Mouse (Mus musculus): ENCODE results near the gene Hist1h2bk. TPM values are rescaled to one million over a fixed set of nuclear protein-coding genes. Genes with fewer than 3 reads are reported as not detected.

The Hist1h2bk gene
- total RNA-seq (2021) = 10 to 100 TPM; 67.8 to 68.6 TPM
- long read RNA-seq, experiment 1 = 0 reads
- long read RNA-seq, experiment 2 = 0 reads

- peak; percentile 72 to 82 for DNase-seq
Observed at GRCm38 (mm10) chr13:22035267-22036148, at the start of gene Hist1h2bk, which contains the start of gene Hist1h2ah. Hist1h2bk (plus strand) TSS chr13:22035870. Hist1h2ah (minus strand) TSS chr13:22035568.

GRCm38 (mm10) chr13:21992550-21992949 lies 43.1 kb upstream of the Hist1h2bk start:
- DNase-seq = no peak

GRCm38 (mm10) chr13:21993957-21994738 lies 41.5 kb upstream of the Hist1h2bk start:
- peak in 1 of 2 experiments; percentile 24 for DNase-seq

- DNase-seq = no peak
Observed at GRCm38 (mm10) chr13:21994896-21995295, 40.8 kb upstream of the Hist1h2bk start.

- no peak for DNase-seq
Observed at GRCm38 (mm10) chr13:21995331-21995914, 40.2 kb upstream of the Hist1h2bk start.

GRCm38 (mm10) chr13:21996101-21996839 lies 39.4 kb upstream of the Hist1h2bk start:
- DNase-seq = no peak

GRCm38 (mm10) chr13:21996840-21997185 lies 38.9 kb upstream of the Hist1h2bk start:
- DNase-seq = no peak

- DNase-seq = no peak
Observed at GRCm38 (mm10) chr13:21997201-21997820, 38.4 kb upstream of the Hist1h2bk start.

GRCm38 (mm10) chr13:21997821-21998220 lies 37.8 kb upstream of the Hist1h2bk start:
- no peak for DNase-seq

- no peak for DNase-seq
Observed at GRCm38 (mm10) chr13:21998412-21998811, 37.3 kb upstream of the Hist1h2bk start.

- DNase-seq = no peak
Observed at GRCm38 (mm10) chr13:21999147-21999546, 36.5 kb upstream of the Hist1h2bk start.

GRCm38 (mm10) chr13:22001346-22001745 lies 34.3 kb upstream of the Hist1h2bk start:
- DNase-seq = no peak

- DNase-seq = no peak
Observed at GRCm38 (mm10) chr13:22001823-22002222, 33.8 kb upstream of the Hist1h2bk start.

GRCm38 (mm10) chr13:22005605-22006333 lies 29.9 kb upstream of the Hist1h2bk start:
- peak; percentile 49 to 61 for DNase-seq

GRCm38 (mm10) chr13:22006334-22007120 lies 29.1 kb upstream of the Hist1h2bk start:
- peak; percentile 62 to 63 for DNase-seq

- no peak for DNase-seq
Observed at GRCm38 (mm10) chr13:22007121-22007510, 28.6 kb upstream of the Hist1h2bk start.

GRCm38 (mm10) chr13:22007872-22008271 lies 27.8 kb upstream of the Hist1h2bk start:
- no peak for DNase-seq

- no peak for DNase-seq
Observed at GRCm38 (mm10) chr13:22008707-22009106, 27.0 kb upstream of the Hist1h2bk start.

- no peak for DNase-seq
Observed at GRCm38 (mm10) chr13:22009642-22010041, 26.0 kb upstream of the Hist1h2bk start, which contains the start of gene Prss16. Prss16 (minus strand) TSS chr13:22009742.

- DNase-seq = no peak
Observed at GRCm38 (mm10) chr13:22013716-22014115, 22.0 kb upstream of the Hist1h2bk start.
